Mouse (Mus musculus): ENCODE data around the gene Ydjc.

The Ydjc gene

DNA sequence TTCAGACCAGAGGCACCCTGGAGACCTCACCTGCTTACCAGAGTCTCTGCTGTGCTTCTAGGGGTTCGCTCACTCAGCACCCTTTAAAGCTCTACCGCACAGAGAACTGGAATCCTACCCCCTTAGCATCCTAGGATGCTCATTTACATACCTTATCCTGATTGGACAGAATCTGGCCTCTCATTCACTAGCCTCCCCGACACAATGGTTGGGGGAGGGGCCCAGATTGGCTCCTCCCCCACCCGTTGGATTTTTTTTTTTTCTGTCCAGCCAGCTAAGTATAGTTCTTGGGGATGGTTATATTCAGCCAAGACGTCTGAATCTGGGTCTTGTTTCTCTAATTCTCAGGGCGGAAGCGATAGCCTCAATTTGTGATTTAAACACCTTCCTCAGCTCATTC lies at the start of gene Ydjc:
Gene Ydjc, plus strand, starts transcription at position 283 of the 400 bp plus-strand sequence.
- no peak for DNase-seq (ENCODE audit: low spot score)

GRCm38 (mm10) chr16:17096938-17097337 lies 47.5 kb upstream of the Ydjc start:
- DNase-seq (ENCODE audit: low spot score) = no peak

DNA sequence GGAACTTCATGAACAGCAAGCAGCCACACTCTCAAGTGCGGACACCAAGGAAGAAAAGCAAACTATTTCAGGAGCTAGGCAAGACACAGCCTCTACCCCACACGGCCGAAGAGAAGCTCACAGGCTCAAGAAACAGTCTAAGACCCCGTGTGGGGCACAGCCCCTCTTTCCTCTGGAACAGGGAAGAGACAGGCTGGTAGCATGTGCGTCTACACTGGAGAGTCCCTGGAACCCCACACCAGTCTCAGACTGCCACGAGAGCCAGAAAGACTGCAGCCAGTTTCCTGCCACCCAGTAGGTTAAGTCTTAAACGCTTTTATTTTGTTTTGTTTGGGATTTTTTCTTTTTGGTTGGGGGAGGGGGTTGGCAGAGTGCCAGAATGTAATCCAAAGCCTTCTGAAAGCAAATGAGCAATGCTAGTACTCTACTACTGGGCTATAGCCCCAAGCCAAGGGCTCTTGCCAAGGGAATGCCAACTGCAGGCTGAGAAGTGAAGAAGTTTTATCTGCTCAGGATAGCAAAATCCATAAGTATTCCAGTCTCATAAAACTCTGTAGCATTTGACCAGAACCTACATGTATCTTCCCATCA lies 41.7 kb upstream of the Ydjc start:
- no peak for DNase-seq (ENCODE audit: low spot score)

- no peak for DNase-seq (ENCODE audit: low spot score)
These were observed 39.8 kb upstream of the Ydjc start for GRCm38 (mm10) chr16:17104600-17104999.

- DNase-seq (ENCODE audit: low spot score) = peak; percentile 44
These were observed 33.4 kb upstream of the Ydjc start, which contains the start of gene Ppil2 for GRCm38 (mm10) chr16:17110771-17111743. TSS of gene Ppil2 (minus strand) at chr16:17111257.

DNA sequence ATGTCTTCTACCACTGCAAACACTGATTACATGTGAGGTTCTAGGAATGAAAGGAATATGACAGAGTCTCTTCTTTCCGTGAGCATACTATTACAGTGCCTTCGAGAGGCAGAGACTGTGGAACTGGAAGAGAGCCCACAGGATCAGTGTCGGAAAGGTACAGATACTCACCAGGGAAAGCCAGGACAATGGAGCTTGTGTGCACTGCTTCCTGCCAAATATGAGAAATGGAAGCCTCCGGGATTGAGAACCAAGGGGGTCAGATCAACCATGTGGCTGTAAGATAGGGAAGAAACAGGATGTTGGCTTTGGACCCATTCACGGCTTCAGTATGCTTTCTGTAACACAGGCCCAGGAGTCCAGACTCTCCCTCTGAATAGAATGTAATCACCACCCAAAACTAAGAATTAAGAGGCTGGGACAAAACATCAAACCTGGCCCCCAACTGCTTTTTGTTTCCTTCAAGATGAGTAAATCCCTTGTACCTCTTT lies 27.1 kb upstream of the Ydjc start:
- no peak for DNase-seq (ENCODE audit: low spot score)

DNA sequence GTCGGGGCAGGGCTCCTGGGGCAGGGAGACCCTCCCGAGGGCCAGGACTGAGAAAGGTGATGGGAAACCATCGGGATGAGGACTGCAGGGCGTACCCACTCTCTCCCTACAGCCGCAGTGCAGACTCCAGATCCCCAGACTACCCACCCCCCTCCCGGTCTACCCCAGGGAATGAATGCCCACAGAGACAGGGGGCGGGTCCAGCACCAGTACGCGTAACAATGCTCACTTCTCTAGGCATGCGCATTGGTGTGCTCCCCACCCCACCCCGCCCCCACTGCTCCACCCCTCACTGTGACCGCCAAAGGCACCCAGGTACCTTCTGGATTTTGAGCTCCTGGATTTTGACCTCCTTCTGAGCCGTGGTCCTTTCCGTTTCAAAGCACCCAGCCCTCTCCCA lies 22.9 kb upstream of the Ydjc start:
- no peak for DNase-seq (ENCODE audit: low spot score)

- DNase-seq (ENCODE audit: low spot score) = no peak
These were observed 20.1 kb upstream of the Ydjc start for GRCm38 (mm10) chr16:17124119-17124870.

- peak; percentile 73 for DNase-seq (ENCODE audit: low spot score)
These were observed 19.4 kb upstream of the Ydjc start, which contains the start of gene 2610318N02Rik for GRCm38 (mm10) chr16:17124871-17125520. TSS of gene 2610318N02Rik (minus strand) at chr16:17125167.

DNA sequence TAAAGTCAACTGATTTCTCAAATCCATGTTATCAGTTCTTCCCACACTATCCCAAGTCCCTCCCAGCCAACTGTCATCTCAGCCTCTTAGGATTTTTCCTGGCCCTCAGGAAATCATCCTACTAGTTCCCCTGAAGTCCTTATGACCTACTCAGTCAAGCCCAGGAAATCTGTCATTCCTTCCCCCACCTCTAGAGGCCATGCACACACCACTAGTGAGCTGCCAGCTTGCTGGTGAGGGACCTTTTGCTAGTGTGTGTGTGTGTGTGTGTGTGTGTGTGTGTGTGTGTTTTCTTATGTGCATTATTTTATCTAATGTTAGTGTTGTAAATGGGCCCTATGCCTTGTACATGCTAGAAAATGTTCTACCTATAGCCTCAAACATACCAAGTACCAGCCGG lies 17.1 kb upstream of the Ydjc start:
- no peak for DNase-seq (ENCODE audit: low spot score)

GRCm38 (mm10) chr16:17131191-17132088 lies 13.0 kb upstream of the Ydjc start:
- DNase-seq (ENCODE audit: low spot score) = no peak

DNA sequence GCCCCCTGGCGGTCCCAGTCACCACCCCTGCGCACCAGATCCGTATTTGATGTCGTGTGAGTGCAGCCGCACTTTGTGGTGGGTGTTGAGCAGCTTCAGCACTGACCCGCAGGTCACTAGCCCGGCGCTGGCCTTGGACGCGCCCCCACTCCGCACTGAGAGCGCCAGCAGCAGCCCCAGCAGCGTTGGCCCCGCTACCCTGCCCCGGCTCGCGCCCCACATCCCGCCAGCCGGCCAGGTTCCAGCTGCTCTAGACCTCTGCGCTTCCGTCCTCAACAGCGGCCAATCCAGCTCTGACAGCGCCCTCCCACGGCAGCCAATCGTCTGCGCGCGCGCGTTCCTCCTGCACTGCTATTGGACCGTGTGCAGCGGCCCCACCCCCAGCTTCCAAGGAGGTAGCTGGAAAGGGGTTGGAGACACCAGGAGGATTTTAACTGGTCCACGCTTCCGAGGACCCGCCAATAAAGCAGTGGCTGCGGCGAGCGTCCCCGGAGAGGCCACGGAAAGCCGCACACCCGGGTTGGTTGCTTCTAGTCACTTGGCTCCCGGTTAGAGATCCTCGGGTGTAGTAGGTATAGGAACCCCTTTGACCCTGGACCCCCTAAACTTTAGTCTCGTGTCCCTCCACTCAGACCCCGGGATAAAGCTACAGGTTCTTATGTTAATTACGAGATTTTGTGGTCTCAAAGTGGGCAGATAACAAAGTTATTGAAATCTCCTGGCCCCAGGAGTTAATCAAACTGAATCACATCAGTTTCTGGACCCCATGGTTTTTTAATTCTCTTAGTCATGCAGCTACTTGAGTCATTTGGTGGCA lies 12.1 kb upstream of the Ydjc start, which contains the start of gene Sdf2l1:
Gene Sdf2l1, minus strand, starts transcription at position 295 of the 817 bp plus-strand sequence.
- peak; percentile 95 for DNase-seq (ENCODE audit: low spot score)

DNA sequence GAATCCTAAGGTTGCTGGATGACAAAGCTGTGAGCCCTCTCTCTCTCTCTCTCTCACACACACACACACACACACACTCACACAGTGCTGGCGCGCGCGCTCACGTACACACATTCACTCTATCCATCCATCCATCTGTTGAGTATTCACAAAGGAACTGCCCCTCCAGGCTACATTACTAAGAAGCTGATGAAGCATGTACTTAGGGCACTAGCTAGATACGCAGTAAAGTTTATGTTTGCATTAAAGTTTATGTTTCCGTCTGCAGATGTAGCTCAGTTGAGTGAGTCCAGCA lies 11.6 kb upstream of the Ydjc start:
- DNase-seq (ENCODE audit: low spot score) = no peak

DNA sequence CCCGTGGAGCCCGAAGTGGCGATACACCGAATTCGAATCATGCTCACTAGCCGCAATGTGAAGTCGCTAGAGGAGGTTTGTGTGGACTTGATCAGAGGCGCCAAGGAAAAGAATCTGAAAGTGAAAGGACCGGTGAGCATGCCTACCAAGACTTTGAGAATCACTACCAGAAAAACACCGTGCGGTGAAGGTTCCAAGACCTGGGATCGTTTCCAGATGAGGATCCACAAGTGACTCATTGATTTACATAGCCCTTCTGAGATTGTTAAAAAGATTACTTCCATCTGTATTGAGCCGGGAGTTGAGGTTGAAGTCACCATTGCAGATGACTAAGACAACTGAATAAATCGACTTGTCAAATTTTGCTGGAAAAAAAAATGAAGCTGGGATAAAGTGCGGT lies 7.1 kb upstream of the Ydjc start:
- DNase-seq (ENCODE audit: low spot score) = no peak

- DNase-seq (ENCODE audit: low spot score) = peak; percentile 62
These were observed 2.4 kb downstream of the Ydjc start, which contains the start of gene Ccdc116 for GRCm38 (mm10) chr16:17146772-17147235. TSS of gene Ccdc116 (minus strand) at chr16:17147229.

DNA sequence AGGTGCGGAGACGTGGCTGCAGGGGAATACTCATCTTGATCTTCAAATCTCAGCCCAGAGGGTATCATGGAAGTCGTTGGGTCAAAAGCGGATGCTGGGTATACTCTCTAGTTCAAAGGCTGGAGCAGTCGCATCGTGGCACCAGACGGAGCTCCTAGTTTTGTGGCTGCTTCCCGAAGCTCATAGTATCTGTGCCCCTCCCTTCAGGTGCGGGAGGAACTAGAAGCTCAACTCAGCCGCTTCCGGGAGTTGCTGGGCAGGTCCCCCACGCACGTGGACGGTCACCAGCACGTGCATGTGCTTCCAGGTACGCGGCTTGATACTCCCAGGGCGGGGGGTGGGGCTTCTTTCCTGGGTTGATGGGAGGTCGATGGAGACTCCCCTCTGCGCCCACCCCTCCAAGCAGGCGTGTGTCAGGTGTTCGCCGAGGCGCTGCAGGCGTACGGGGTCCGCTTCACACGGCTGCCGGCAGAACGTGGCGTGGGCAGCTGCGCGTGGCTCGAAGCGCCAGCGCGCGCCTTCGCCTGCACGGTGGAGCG lies 3.0 kb downstream of the Ydjc start:
- DNase-seq (ENCODE audit: low spot score) = no peak

- DNase-seq (ENCODE audit: low spot score) = no peak
These were observed 3.7 kb downstream of the Ydjc start for GRCm38 (mm10) chr16:17148084-17148483.

GRCm38 (mm10) chr16:17150520-17151258 lies 6.3 kb downstream of the Ydjc start:
- no peak for DNase-seq (ENCODE audit: low spot score)

GRCm38 (mm10) chr16:17151874-17152273 lies 7.5 kb downstream of the Ydjc start:
- DNase-seq (ENCODE audit: low spot score) = no peak
